Mouse (Mus musculus): ENCODE data around the gene Atrnl1.

Gene Atrnl1

DNA sequence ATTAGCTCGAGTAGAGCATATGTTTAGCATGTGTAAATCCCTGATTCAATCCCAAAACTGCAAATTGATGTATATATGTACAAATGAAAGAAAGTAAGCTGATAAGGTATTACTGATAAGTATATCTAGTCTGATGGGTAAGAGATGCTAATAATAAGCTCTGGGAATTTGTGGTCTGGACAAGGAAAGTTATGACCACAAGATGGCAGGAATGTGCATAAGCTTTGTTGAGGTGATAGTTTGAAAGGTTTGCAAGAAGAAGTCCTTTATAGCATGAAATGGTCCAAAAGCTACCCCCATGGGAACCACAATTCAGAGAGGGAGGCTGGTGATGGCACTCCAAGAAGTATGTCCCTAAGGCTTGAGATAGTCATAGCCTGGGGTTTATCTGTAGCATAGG lies 289.2 kb downstream of the Atrnl1 start:
- no peak for TF ChIP-seq GATA4 (IDR thresholded peaks at IDR 0.05; ENCODE audit: insufficient replicate concordance, low read length)

DNA sequence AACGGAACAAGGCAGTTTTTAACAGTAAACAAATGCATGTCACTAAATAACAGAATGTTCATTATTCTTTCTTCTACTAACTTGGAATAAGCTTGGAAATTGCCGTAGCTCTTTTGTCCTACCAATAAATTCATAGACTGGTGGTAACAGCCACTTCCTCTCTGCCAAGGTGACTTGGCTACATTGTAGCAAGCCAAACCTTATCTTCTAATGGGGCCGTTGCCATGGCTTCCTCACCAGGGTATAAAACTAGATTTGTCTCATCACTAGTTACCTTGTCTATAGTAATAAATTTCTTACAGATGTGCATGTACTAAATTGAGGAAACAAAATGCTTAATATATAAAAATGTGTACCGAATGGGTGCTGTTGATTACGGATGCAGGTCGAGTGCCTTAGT lies 298.6 kb downstream of the Atrnl1 start:
- no peak for TF ChIP-seq GATA4 (IDR thresholded peaks at IDR 0.05; ENCODE audit: insufficient replicate concordance, low read length)

- TF ChIP-seq GATA4 (IDR thresholded peaks at IDR 0.05; ENCODE audit: insufficient replicate concordance, low read length), result no peak
Observed at GRCm38 (mm10) chr19:57910650-57911049, 299.8 kb downstream of the Atrnl1 start.

GRCm38 (mm10) chr19:57916325-57916724 lies 305.5 kb downstream of the Atrnl1 start:
- no peak for TF ChIP-seq GATA4 (IDR thresholded peaks at IDR 0.05; ENCODE audit: insufficient replicate concordance, low read length)

GRCm38 (mm10) chr19:57922991-57923390 lies 312.2 kb downstream of the Atrnl1 start:
- TF ChIP-seq GATA4 (IDR thresholded peaks at IDR 0.05; ENCODE audit: insufficient replicate concordance, low read length), result no peak

- TF ChIP-seq GATA4 (IDR thresholded peaks at IDR 0.05; ENCODE audit: insufficient replicate concordance, low read length), result no peak
Observed at GRCm38 (mm10) chr19:57924856-57925255, 314.0 kb downstream of the Atrnl1 start.

- TF ChIP-seq GATA4 (IDR thresholded peaks at IDR 0.05; ENCODE audit: insufficient replicate concordance, low read length), result no peak; the same call in 1 of the 2 replicates
Observed at GRCm38 (mm10) chr19:57925681-57926080, 314.8 kb downstream of the Atrnl1 start.

DNA sequence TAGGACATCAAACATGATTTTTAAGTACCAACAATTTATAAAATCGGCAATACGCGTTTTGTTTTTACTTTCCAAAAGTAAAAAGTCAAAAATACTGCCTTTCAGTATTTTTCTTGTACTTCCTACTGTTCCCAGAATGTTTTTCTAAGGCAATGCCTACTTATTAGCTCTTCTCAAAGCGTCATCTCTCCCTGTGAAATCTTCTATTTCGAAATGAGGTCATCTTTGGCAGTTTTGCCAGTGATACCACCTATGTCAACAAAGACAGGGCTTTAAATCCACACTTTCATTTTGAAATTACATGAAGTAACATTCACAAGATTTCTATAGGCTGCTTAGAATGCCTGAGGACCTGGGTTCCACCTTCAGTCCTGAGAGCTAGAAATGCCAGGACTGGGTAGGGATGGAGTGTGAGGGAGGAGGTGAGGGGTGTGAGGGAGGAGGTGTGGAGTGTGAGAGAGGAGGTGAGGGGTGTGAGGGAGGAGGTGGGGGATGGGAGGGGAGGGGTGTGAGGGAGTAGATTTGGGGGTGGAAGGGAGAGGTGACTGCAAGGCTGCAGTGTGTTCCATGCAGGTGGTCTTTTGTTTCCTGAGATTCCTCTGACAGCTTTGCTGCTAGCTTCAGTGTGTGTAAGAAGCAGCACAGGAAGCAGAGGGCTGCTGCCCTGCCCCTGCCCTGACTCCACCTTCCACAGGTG lies 315.5 kb downstream of the Atrnl1 start:
- no peak for TF ChIP-seq GATA4 (IDR thresholded peaks at IDR 0.05; ENCODE audit: insufficient replicate concordance, low read length)

- no peak for TF ChIP-seq GATA4 (IDR thresholded peaks at IDR 0.05; ENCODE audit: insufficient replicate concordance, low read length)
Observed at GRCm38 (mm10) chr19:57926941-57927471, 316.2 kb downstream of the Atrnl1 start.

DNA sequence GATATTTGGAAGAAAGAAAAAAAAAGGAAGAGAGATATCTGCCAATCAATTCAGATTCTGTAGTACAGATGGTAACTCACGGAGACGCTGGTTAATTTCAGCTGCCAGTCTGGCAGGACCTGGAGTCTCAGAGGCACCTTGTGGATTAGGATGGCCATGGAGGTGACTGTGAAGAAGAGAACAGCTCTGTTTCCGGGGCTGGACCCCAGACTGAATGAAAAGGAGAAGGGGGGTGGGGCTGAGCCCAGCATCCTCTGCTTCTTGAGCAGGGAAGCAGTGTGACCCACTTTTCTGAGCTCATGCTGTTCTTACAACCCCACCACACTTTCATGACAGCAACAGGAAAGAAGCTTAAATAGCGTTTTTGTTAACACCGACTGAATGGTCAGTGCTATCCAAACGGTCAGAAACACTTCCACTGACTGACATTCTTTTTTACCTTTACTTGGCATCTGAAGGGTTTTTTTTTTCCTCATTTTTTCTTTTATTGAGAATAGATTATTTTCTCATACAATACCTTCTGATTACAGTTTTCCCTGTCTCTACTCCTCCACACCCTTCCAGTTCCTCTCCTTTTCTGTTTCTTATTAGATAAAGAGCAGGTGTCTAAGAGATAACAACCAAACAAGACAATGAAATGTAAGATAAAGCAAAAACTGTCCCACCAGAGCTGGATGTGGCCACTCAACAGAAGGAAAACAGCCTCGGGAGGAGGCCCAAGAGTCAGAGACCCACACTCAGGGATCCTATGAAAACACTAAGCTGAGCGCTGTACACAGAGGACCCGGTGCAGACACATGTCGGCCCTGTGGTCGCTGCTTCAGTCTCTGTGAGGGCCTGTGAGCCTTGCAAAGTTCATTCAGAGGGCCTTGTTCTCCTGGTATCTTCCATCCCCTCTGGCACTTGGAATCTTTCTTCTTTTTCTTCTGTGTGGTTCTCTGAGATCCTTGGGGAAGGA lies 317.0 kb downstream of the Atrnl1 start:
- no peak for TF ChIP-seq GATA4 (IDR thresholded peaks at IDR 0.05; ENCODE audit: insufficient replicate concordance, low read length)

- no peak for TF ChIP-seq GATA4 (IDR thresholded peaks at IDR 0.05; ENCODE audit: insufficient replicate concordance, low read length)
Observed at GRCm38 (mm10) chr19:57931626-57932025, 320.8 kb downstream of the Atrnl1 start.

GRCm38 (mm10) chr19:57936865-57937264 lies 326.0 kb downstream of the Atrnl1 start:
- TF ChIP-seq GATA4 (IDR thresholded peaks at IDR 0.05; ENCODE audit: insufficient replicate concordance, low read length), result no peak

DNA sequence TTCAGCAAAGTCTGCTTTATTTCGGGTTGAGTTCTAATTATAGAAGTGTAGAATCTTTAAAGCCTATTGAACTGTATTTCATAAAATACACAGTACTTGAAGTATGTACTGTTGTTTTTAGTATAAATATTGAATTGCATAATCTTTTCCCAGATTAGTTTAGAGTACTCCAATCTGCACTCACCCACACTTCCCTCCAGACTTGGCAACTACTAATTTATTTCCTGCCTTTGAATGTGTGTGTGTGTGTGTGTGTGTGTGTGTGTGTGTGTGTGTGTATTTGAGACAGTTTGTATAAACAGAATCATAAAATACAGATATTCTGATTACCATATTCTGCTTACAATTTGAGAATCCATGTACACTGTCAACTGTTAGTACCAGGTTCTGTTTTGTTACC lies 328.3 kb downstream of the Atrnl1 start:
- no peak for TF ChIP-seq GATA4 (IDR thresholded peaks at IDR 0.05; ENCODE audit: insufficient replicate concordance, low read length)

GRCm38 (mm10) chr19:57941529-57941928 lies 330.7 kb downstream of the Atrnl1 start:
- no peak for TF ChIP-seq GATA4 (IDR thresholded peaks at IDR 0.05; ENCODE audit: insufficient replicate concordance, low read length)

DNA sequence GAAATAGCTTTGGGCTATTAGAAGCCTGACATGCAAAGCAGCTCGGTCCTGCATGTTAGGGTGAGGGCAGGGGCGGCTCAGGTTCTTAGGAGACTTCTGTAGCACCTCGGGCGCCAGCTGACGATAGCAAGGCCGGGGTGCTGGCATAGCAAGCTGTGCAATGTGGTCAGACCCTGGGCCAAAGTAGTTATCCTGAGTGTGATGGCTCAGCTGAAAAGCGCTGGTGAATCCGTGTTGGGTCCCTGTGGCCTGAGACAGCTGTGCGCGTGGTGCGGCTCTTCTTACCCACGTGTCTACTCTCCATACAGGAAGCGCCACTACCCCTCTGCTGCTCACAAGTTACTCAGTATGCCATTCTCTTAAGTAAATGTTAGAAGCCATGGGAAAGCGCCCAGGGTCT lies 331.4 kb downstream of the Atrnl1 start:
- no peak for TF ChIP-seq GATA4 (IDR thresholded peaks at IDR 0.05; ENCODE audit: insufficient replicate concordance, low read length)

GRCm38 (mm10) chr19:57943308-57943707 lies 332.5 kb downstream of the Atrnl1 start:
- TF ChIP-seq GATA4 (IDR thresholded peaks at IDR 0.05; ENCODE audit: insufficient replicate concordance, low read length), result no peak
